In genomic region chr9:32949036-32949435, GRCm38 (mm10) we compare ENCODE assay signal across 20 mouse cellular contexts.
A peak's percentile ranks its signal among the peaks of the same experiment; 100 is the strongest.
DNase-seq lines count a peak whose midpoint lies in the region; ATAC-seq and TF ChIP-seq lines count a peak whose summit lies in the region.
"Had no signal": no experiment of that assay in that cellular context is flagged by ENCODE, and none has a peak within 500 bp of the region (broad histone marks: within the 10 kb centered on the region; RNA-seq: fewer than 3 reads in every experiment).

No protein-coding gene starts in this region.

- H3K36me3 ChIP-seq in heart, embryonic 16.5 days (ENCODE audit: control insufficient read depth, insufficient read depth): no peaks in the 10 kb centered on the region
- H3K36me3 ChIP-seq in lung, postnatal 0 days (ENCODE audit: insufficient read depth, low read length): no peaks in the 10 kb centered on the region
- H3K36me3 ChIP-seq: hindbrain, embryonic 12.5 days; limb, embryonic 10.5 days; midbrain, embryonic 13.5 days had no signal

- H3K4me1 ChIP-seq in heart, embryonic 16.5 days (ENCODE audit: control insufficient read depth, insufficient read depth, low read length): no peaks in the 10 kb centered on the region
- no peaks in the 10 kb centered on the region for H3K4me1 ChIP-seq in lung, postnatal 0 days (ENCODE audit: insufficient read depth, low read depth, low read length)
- H3K4me1 ChIP-seq: hindbrain, embryonic 12.5 days; limb, embryonic 10.5 days; midbrain, embryonic 13.5 days had no signal

- no peak overlapping the region for H3K27ac ChIP-seq in heart, embryonic 16.5 days (ENCODE audit: low read length)
- no peak overlapping the region for H3K27ac ChIP-seq in lung, postnatal 0 days (ENCODE audit: low read length)
- H3K27ac ChIP-seq: hindbrain, embryonic 12.5 days; left cerebral cortex, adult 2 months; limb, embryonic 10.5 days; liver, embryonic 14.5 days; midbrain, embryonic 13.5 days had no signal

- no peak for TF ChIP-seq CTCF in lung, postnatal 0 days (IDR thresholded peaks at IDR 0.05)

- peak; percentile 93 for TF ChIP-seq EP300 in lung, postnatal 0 days (IDR thresholded peaks at IDR 0.05)

- intact Hi-C loops in heart, postnatal 10 days (cut with DNase I): loop anchor here (10.0 kb wide), 1 partner anchor 296 kb away; no protein-coding TSS in a partner anchor

- no peaks in the 10 kb centered on the region for H3K9me3 ChIP-seq in heart, embryonic 16.5 days (replicated peaks; ENCODE audit: control insufficient read depth, low read length)
- no peaks in the 10 kb centered on the region for H3K9me3 ChIP-seq in lung, postnatal 0 days (ENCODE audit: low read length)
- H3K9me3 ChIP-seq: hindbrain, embryonic 12.5 days; limb, embryonic 10.5 days; midbrain, embryonic 13.5 days had no signal

- peak; percentile 49; the same call in 1 of the 2 replicates for ATAC-seq in heart, embryonic 16.5 days (replicated peaks; ENCODE audit: extremely low read depth, insufficient read depth, low FRiP score)
- ATAC-seq in lung, postnatal 0 days: peak; percentile 70
- ATAC-seq: forebrain, embryonic 14.5 days; inflammation-experienced regulatory T-cells, adult 6 months; midbrain, embryonic 13.5 days had no signal

- peak; percentile 33 for DNase-seq in adrenal gland, adult 2 months
- DNase-seq in adrenal gland, adult 18-20 months (ENCODE audit: low spot score in 2 of 2): no peak
- DNase-seq in heart, postnatal 10 days: no peak
- peak; percentile 60 for DNase-seq in lung, postnatal 0 days (ENCODE audit: low spot score)
- no peak for DNase-seq in lung, postnatal 14 days
- DNase-seq in kidney, postnatal 25 days: peak; percentile 52 to 78
- no peak for DNase-seq in ovary, postnatal 36 days (ENCODE audit: low spot score)
- DNase-seq: cerebellum, postnatal 10 days; embryo, embryonic 11 days; gastrocnemius, postnatal 25 days; spleen, adult 18-20 months; thymus, adult 18-20 months had no signal

- no peaks in the 10 kb centered on the region for H3K27me3 ChIP-seq in heart, embryonic 16.5 days (ENCODE audit: control insufficient read depth, insufficient read depth, low read length)
- no peaks in the 10 kb centered on the region for H3K27me3 ChIP-seq in lung, postnatal 0 days (replicated peaks; ENCODE audit: insufficient read depth, low read length)
- H3K27me3 ChIP-seq: hindbrain, embryonic 12.5 days; midbrain, embryonic 13.5 days had no signal

- 54% methylated on average over 3 of the region's 3 CpGs for WGBS in heart, embryonic 16.5 days
- 41% methylated on average over 3 of the region's 3 CpGs for WGBS in lung, postnatal 0 days

- no peak overlapping the region for H3K4me2 ChIP-seq in heart, embryonic 16.5 days (ENCODE audit: low read depth, low read length)
- no peak overlapping the region for H3K4me2 ChIP-seq in lung, postnatal 0 days (replicated peaks; ENCODE audit: low read depth, low read length)
- H3K4me2 ChIP-seq: hindbrain, embryonic 12.5 days; midbrain, embryonic 13.5 days had no signal

- no peak overlapping the region for H3K9ac ChIP-seq in heart, embryonic 16.5 days (ENCODE audit: low read length)
- H3K9ac ChIP-seq in lung, postnatal 0 days (replicated peaks; ENCODE audit: low read depth): no peak overlapping the region
- H3K9ac ChIP-seq: hindbrain, embryonic 12.5 days; liver, embryonic 14.5 days; midbrain, embryonic 13.5 days had no signal

- no peak overlapping the region for H3K4me3 ChIP-seq in heart, embryonic 16.5 days (ENCODE audit: low read length)
- no peak overlapping the region for H3K4me3 ChIP-seq in lung, postnatal 0 days (ENCODE audit: low read depth, low read length)
- H3K4me3 ChIP-seq: hindbrain, embryonic 12.5 days; left cerebral cortex, adult 2 months; limb, embryonic 10.5 days; midbrain, embryonic 13.5 days had no signal

Comparison
In these comparisons a context has a peak if more than half of its experiments do, and no peak if none do; other contexts are left out.
1. DNase-seq: peak in adrenal gland, adult 2 months (single experiment), lung, postnatal 0 days (single experiment) and kidney, postnatal 25 days (2 of 2); none in adrenal gland, adult 18-20 months (0 of 2), heart, postnatal 10 days (0 of 2), lung, postnatal 14 days (single experiment) and ovary, postnatal 36 days (single experiment).